Mouse (Mus musculus) left cerebral cortex, postnatal 25 days (tissue): ENCODE results near the gene Cep295. TPM values are rescaled to one million over a fixed set of nuclear protein-coding genes. Genes with fewer than 3 reads are reported as not detected.

Source experiments
- DNase-seq, 2 experiments: peaks; one replicate each; pipeline ENCODE4 v3.0.0; 2022; ENCODE audit warnings: low spot score in 2 of 2, mixed read lengths in 1 of 2
- intact Hi-C: fragments of 180-260 bp; cut with DNase I; formaldehyde crosslinking; loops from one replicate; pipeline ENCODE4 v1.15.1; 2025
- microRNA-seq, 2 experiments: library from miRNA; unstranded; fragments of <30 nt; microRNA quantifications; one replicate each; pipeline ENCODE4 v1.2.0; 2022
- total RNA-seq, 2 experiments: library from RNA; stranded (reverse); gene quantifications; 2 replicates each; pipeline ENCODE4 v1.2.3; 2021

Gene Cep295
- total RNA-seq, 2 experiments from 2014 or later, result 19.1 to 21.6 TPM

DNA sequence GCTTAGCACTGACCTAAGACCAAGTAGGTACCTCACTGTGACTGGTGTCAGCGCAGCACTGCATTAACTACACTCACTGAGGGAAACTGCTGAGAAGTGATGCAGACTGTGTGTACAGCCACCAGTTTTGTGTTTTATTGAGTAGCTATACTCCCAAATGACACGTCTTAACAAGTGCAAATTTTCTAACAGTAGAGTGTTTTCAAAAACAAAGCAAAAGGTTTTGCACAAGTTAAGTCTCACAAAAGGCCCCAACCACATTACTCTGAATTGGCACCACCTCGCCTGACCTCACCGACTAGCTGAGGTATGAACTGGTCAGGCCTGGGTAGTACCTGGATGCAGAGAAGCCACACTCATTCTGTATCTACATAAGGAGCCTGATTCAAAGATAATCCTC, 80.7 kb downstream of the Cep295 start:
- DNase-seq, result no peak
- intact Hi-C loops, result no loop called here

DNA sequence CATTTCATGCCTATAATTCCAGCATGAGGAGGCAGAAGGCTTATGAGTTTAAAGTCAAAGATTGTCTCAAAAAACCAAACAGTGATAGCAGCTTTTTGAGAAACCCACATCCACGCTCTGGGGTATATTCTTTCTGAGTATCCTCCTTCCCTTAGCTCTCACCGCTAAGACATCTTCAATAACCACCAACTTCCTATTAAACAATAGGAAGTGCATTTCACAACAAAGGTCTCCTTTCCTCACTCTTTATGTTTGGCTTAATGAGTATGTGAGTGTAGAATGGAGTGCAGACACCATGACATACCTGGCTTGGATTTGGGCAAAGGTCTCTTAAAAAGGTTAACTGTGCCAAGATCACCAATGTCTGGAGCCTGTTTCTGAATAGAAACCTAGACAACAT, 83.6 kb downstream of the Cep295 start:
- no peak for DNase-seq
- intact Hi-C loops, result no loop called here

Small RNA genes lying within 50 kb of the gene (microRNA-seq; reads per million reads assigned to microRNA genes)
- gene Gm49349 (0 reads per million in 2 experiments), gene mmu-mir-7650 (0 reads per million in 2 experiments)

Other genes starting within 250 kb of the Cep295 start
- gene Hephl1, start 245.7 kb downstream of the Cep295 start, total RNA-seq, result not detected
- gene Vstm5, start 118.7 kb downstream of the Cep295 start, total RNA-seq, result 1 to 10 TPM; 8.1 to 8.7 TPM
- gene Med17, start 77.9 kb downstream of the Cep295 start, total RNA-seq, result 10 to 100 TPM; 31.4 to 38.0 TPM
- 10 to 100 TPM; 25.8 to 28.8 TPM for gene Taf1d, start 51.6 kb downstream of the Cep295 start, total RNA-seq
- 10 to 100 TPM; 17.0 to 21.6 TPM for gene 4931406C07Rik, start 51.3 kb downstream of the Cep295 start, total RNA-seq
- 1 to 10 TPM; 3.3 to 4.1 TPM for gene Smco4, start 135.6 kb upstream of the Cep295 start, total RNA-seq